Mouse (Mus musculus) megakaryocyte, embryonic 14.5 days (primary cell): Measurements from ENCODE around the gene Olfr727.

Experiments
- FLI1 ChIP-seq: IDR thresholded peaks from 2 replicates; pipeline ENCODE4 v1.6.1; 2012; ENCODE audit warnings: low read length, inconsistent platforms, mixed read lengths
- GATA1 ChIP-seq: IDR thresholded peaks from 3 replicates; pipeline ENCODE4 v1.6.1; 2012; ENCODE audit warnings: mixed read lengths, low read length, inconsistent platforms, borderline replicate concordance

DNA sequence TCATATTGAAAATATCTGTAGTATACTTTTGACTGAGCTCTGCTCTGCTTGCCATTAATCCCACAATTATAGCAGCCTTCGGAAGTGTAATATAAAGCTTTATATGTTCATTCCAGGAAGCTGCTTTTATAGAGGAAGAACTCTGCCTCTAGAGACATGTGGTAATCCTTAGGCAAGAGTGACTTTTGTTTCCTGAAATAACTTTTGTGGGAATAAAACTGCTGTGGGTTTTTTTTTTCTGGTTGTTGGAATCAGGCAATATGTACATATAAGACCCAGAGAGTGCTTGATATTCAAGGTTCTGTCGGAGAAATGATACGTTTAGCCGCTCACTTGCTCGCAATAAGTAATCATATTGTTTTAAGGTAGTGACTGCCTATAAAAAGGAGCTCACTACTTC is 19.6 kb downstream of the Olfr727 start, which contains the start of gene Olfr728:
- TF ChIP-seq GATA1: no peak
- no peak for TF ChIP-seq FLI1
